Mouse (Mus musculus) heart, adult 8-10 months (tissue): ENCODE data around the gene Tmem256. TPM values are rescaled to one million over a fixed set of nuclear protein-coding genes. Genes with fewer than 3 reads are reported as not detected.

Experiments
- DNase-seq: peaks from one replicate; pipeline ENCODE4 v3.0.0; 2022; ENCODE audit warnings: low spot score
- microRNA-seq: library from miRNA; unstranded; fragments of <30 nt; microRNA quantifications from one replicate; pipeline ENCODE4 v1.2.0, GENCODE M21; 2022
- total RNA-seq, 4 experiments: library from RNA; stranded (reverse); gene quantifications; 2 replicates each; pipeline ENCODE4 v1.2.4; 2022

Gene Tmem256
- total RNA-seq, 4 experiments from 2014 or later = 193 to 338 (median 283) TPM

- DNase-seq = no peak
Observed at GRCm38 (mm10) chr11:69883527-69884151, 45.3 kb downstream of the Tmem256 start.

- DNase-seq = no peak
Observed at GRCm38 (mm10) chr11:69884240-69884639, 45.9 kb downstream of the Tmem256 start.

- no peak for DNase-seq
Observed at GRCm38 (mm10) chr11:69884663-69885062, 46.3 kb downstream of the Tmem256 start.

DNA sequence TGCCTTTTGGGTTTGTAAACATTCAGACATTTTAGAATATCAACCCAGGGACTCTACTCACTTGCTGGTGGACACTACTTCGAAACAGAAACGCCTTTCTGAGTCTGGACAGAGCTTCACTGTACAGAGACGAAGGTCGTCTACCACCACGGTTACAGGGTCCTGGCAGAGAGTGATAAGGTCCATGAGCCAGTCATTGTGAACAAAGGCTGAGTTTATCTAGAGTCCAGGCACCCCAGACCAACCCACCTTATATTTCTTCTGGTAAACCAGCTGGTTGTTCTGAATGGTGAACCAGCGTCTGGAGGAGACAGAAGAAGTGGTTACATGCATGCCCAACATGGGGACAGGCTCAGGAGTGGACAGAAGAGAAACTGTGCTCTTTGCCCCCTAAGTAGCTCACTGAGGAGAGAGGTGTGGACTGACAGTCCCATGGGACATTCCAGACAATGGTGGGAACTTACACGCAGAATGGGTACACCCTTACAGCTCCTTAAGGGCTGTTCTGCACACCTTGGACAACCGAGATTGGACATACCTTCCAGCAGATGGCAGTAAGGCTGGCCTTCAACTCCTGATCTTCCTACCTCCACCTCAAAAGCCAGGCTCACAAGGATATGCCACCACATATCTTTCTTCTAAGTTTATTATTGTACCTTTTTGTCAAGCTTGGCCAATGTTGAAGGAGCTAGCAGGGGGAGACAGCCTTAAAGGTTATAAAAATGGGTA, 48.8 kb downstream of the Tmem256 start:
- no peak for DNase-seq

Small RNAs within 50 kb of the gene (microRNA-seq; reads per million reads assigned to microRNA genes)
- not detected for gene Mir6924

Other genes with a start within 250 kb of the Tmem256 start
- 10 to 100 TPM; 12.4 to 16.3 (median 13.1) TPM for gene Atp1b2, start 232.6 kb upstream of the Tmem256 start, total RNA-seq
- gene Shbg, start 220.6 kb upstream of the Tmem256 start, total RNA-seq = not detected
- 1 to 10 TPM; 2.6 to 5.3 (median 3.3) TPM for gene Sat2, start 216.5 kb upstream of the Tmem256 start, total RNA-seq
- gene Fxr2, start 205.5 kb upstream of the Tmem256 start, total RNA-seq = 100 to 1,000 TPM in 1 of 4 experiments, 10 to 100 TPM in 3; 92.4 to 109 (median 94.5) TPM
- gene Sox15, start 183.2 kb upstream of the Tmem256 start, total RNA-seq = not detected
- 10 to 100 TPM; 13.6 to 18.8 (median 15.5) TPM for gene Mpdu1, start 175.9 kb upstream of the Tmem256 start, total RNA-seq
- gene Cd68, start 172.4 kb upstream of the Tmem256 start, total RNA-seq = 1 to 10 TPM; 4.5 to 7.0 (median 6.3) TPM
- gene Eif4a1, start 166.1 kb upstream of the Tmem256 start, total RNA-seq = 100 to 1,000 TPM; 162 to 194 (median 186) TPM
- 10 to 100 TPM; 27.2 to 40.0 (median 28.7) TPM for gene Senp3, start 156.4 kb upstream of the Tmem256 start, total RNA-seq
- gene Tnfsf13, start 152.7 kb upstream of the Tmem256 start, total RNA-seq = 1 to 10 TPM; 2.6 to 4.3 (median 2.9) TPM
- gene Tnfsf12, start 142.7 kb upstream of the Tmem256 start, total RNA-seq = 10 to 100 TPM; 14.9 to 19.6 (median 17.5) TPM
- gene Tnfsfm13, start 142.4 kb upstream of the Tmem256 start, total RNA-seq = 1 to 10 TPM; 1.4 to 4.2 (median 3.1) TPM
- gene Polr2a, start 79.9 kb upstream of the Tmem256 start, total RNA-seq = 10 to 100 TPM; 28.5 to 35.7 (median 32.9) TPM
- not detected for gene Slc35g3, start 76.5 kb upstream of the Tmem256 start, total RNA-seq
- 10 to 100 TPM; 43.7 to 52.4 (median 49.3) TPM for gene Zbtb4, start 72.6 kb upstream of the Tmem256 start, total RNA-seq
- gene Chrnb1, start 42.6 kb upstream of the Tmem256 start, total RNA-seq = 1 to 10 TPM; 2.2 to 4.3 (median 3.8) TPM
- gene Fgf11, start 36.7 kb upstream of the Tmem256 start, total RNA-seq = 1 to 10 TPM; 2.1 to 3.3 (median 2.6) TPM
- under 1 TPM; 0.14 to 0.57 (median 0.31) TPM for gene Tmem102, start 32.9 kb upstream of the Tmem256 start, total RNA-seq
- not detected for gene Gm39566, start 23.2 kb upstream of the Tmem256 start, total RNA-seq
- gene Spem2, start 20.0 kb upstream of the Tmem256 start, total RNA-seq = not detected
- gene Spem1, start 16.3 kb upstream of the Tmem256 start, total RNA-seq = not detected
- gene Nlgn2, start 730 bp upstream of the Tmem256 start, total RNA-seq = 1 to 10 TPM; 3.1 to 6.9 (median 4.3) TPM
- gene Plscr3, start 7.9 kb downstream of the Tmem256 start, total RNA-seq = 10 to 100 TPM; 20.7 to 25.3 (median 21.7) TPM
- under 1 TPM in 1 of 4 experiments, not detected in 3; 0.23 TPM for gene Tnk1, start 20.2 kb downstream of the Tmem256 start, total RNA-seq
- gene Tmem95, start 39.5 kb downstream of the Tmem256 start, total RNA-seq = not detected
- 1 to 10 TPM; 2.0 to 2.6 (median 2.4) TPM for gene Kctd11, start 42.9 kb downstream of the Tmem256 start, total RNA-seq
- 1 to 10 TPM in 2 of 4 experiments, under 1 TPM in 2; 0.16 to 1.1 (median 0.83) TPM for gene Acap1, start 57.0 kb downstream of the Tmem256 start, total RNA-seq
- under 1 TPM; 0.43 to 0.81 (median 0.60) TPM for gene 2810408A11Rik, start 62.5 kb downstream of the Tmem256 start, total RNA-seq
- gene Neurl4, start 62.6 kb downstream of the Tmem256 start, total RNA-seq = 10 to 100 TPM; 38.0 to 50.9 (median 43.4) TPM
- gene Gps2, start 75.4 kb downstream of the Tmem256 start, total RNA-seq = 10 to 100 TPM; 23.2 to 32.1 (median 27.7) TPM
- gene Eif5a, start 83.4 kb downstream of the Tmem256 start, total RNA-seq = 100 to 1,000 TPM; 410 to 451 (median 437) TPM
- gene Ybx2, start 97.3 kb downstream of the Tmem256 start, total RNA-seq = 10 to 100 TPM; 13.8 to 32.7 (median 24.3) TPM
- gene Slc2a4, start 109.7 kb downstream of the Tmem256 start, total RNA-seq = 100 to 1,000 TPM; 435 to 503 (median 470) TPM
- gene Cldn7, start 126.3 kb downstream of the Tmem256 start, total RNA-seq = 1 to 10 TPM in 1 of 4 experiments, not detected in 3; 1.1 TPM
- gene Ctdnep1, start 142.6 kb downstream of the Tmem256 start, total RNA-seq = 100 to 1,000 TPM; 144 to 172 (median 168) TPM
- 10 to 100 TPM; 41.7 to 57.3 (median 48.1) TPM for gene Elp5, start 144.0 kb downstream of the Tmem256 start, total RNA-seq
- gene Gabarap, start 152.6 kb downstream of the Tmem256 start, total RNA-seq = 100 to 1,000 TPM; 287 to 342 (median 325) TPM
- 10 to 100 TPM; 21.0 to 24.9 (median 23.6) TPM for gene Phf23, start 157.3 kb downstream of the Tmem256 start, total RNA-seq
- 1 to 10 TPM; 4.0 to 6.4 (median 5.1) TPM for gene Dvl2, start 162.1 kb downstream of the Tmem256 start, total RNA-seq
- 1,000 to 10,000 TPM; 1,233 to 1,415 (median 1,285) TPM for gene Acadvl, start 176.9 kb downstream of the Tmem256 start, total RNA-seq
- 1 to 10 TPM; 3.9 to 6.3 (median 5.2) TPM for gene Dlg4, start 178.4 kb downstream of the Tmem256 start, total RNA-seq
- not detected for gene Asgr1, start 215.6 kb downstream of the Tmem256 start, total RNA-seq